Mouse (Mus musculus) adrenal gland, adult (tissue): ENCODE measurements around the gene Atp2b4.
A peak's percentile ranks its signal among the peaks of the same experiment; 100 is the strongest.

Experiments
- DNase-seq, 2 experiments: peaks; one replicate each; pipeline ENCODE4 v3.0.0; 2022 to 2023; ENCODE audit warnings: low spot score in 1 of 2; ENCODE audit not compliant: inconsistent age in 2 of 2

The Atp2b4 gene

GRCm38 (mm10) chr1:133660466-133661202 lies 140.2 kb downstream of the Atp2b4 start, which contains the start of gene Zbed6:
Gene Zbed6 (minus strand): TSS chr1:133660885.
- DNase-seq, result peak; percentile 74 to 90

GRCm38 (mm10) chr1:133658878-133659277 lies 142.0 kb downstream of the Atp2b4 start:
- DNase-seq, result peak in 1 of 2 experiments; percentile 50

GRCm38 (mm10) chr1:133656811-133657210 lies 144.0 kb downstream of the Atp2b4 start:
- DNase-seq, result no peak

- no peak for DNase-seq
Observed at GRCm38 (mm10) chr1:133653033-133653432, 147.8 kb downstream of the Atp2b4 start.

GRCm38 (mm10) chr1:133650288-133651055 lies 150.4 kb downstream of the Atp2b4 start:
- DNase-seq, result no peak
